Mouse (Mus musculus) cerebellum, adult (tissue): Measurements from ENCODE around the gene Klhdc2.

Experiments used
- ATAC-seq: cut with Nextera tagmentation; 2 replicates; pipeline ENCODE4 v1.9.2; 2017; ENCODE audit warnings: mild to moderate bottlenecking, moderate library complexity, mixed read lengths; ENCODE audit not compliant: insufficient number of reproducible peaks, low FRiP score, low TSS enrichment

Gene Klhdc2

GRCm38 (mm10) chr12:69296511-69297410 lies at the start of gene Klhdc2:
Klhdc2 (plus strand) TSS chr12:69296681.
- ATAC-seq, result peak; percentile 95

- no peak for ATAC-seq
These were observed 46.7 kb upstream of the Klhdc2 start for GRCm38 (mm10) chr12:69249766-69250165.

GRCm38 (mm10) chr12:69250756-69251155 lies 45.7 kb upstream of the Klhdc2 start:
- ATAC-seq, result no peak

- ATAC-seq, result no peak
These were observed 42.7 kb upstream of the Klhdc2 start for GRCm38 (mm10) chr12:69253806-69254205.

- no peak for ATAC-seq
These were observed 38.6 kb upstream of the Klhdc2 start for GRCm38 (mm10) chr12:69257836-69258235.

- ATAC-seq, result no peak
These were observed 34.2 kb upstream of the Klhdc2 start for GRCm38 (mm10) chr12:69262251-69262650.

GRCm38 (mm10) chr12:69265031-69265430 lies 31.4 kb upstream of the Klhdc2 start:
- no peak for ATAC-seq

- no peak for ATAC-seq
These were observed 28.4 kb upstream of the Klhdc2 start for GRCm38 (mm10) chr12:69267956-69268632.

GRCm38 (mm10) chr12:69268956-69269355 lies 27.5 kb upstream of the Klhdc2 start:
- no peak for ATAC-seq

GRCm38 (mm10) chr12:69279931-69280469 lies 16.5 kb upstream of the Klhdc2 start:
- no peak for ATAC-seq

GRCm38 (mm10) chr12:69280915-69281314 lies 15.6 kb upstream of the Klhdc2 start:
- no peak for ATAC-seq

GRCm38 (mm10) chr12:69283146-69283545 lies 13.3 kb upstream of the Klhdc2 start:
- ATAC-seq, result no peak

GRCm38 (mm10) chr12:69287535-69287934 lies 8.9 kb upstream of the Klhdc2 start:
- no peak for ATAC-seq

GRCm38 (mm10) chr12:69288699-69289098 lies 7.8 kb upstream of the Klhdc2 start:
- ATAC-seq, result no peak

GRCm38 (mm10) chr12:69292401-69292800 lies 4.1 kb upstream of the Klhdc2 start:
- ATAC-seq, result no peak

- ATAC-seq, result no peak
These were observed 2.7 kb upstream of the Klhdc2 start for GRCm38 (mm10) chr12:69293815-69294214.

- ATAC-seq, result no peak
These were observed 1.5 kb upstream of the Klhdc2 start for GRCm38 (mm10) chr12:69294936-69295335.

GRCm38 (mm10) chr12:69295651-69296050 lies 830 bp upstream of the Klhdc2 start:
- no peak for ATAC-seq

- ATAC-seq, result no peak
These were observed 1.1 kb downstream of the Klhdc2 start for GRCm38 (mm10) chr12:69297411-69298150.

GRCm38 (mm10) chr12:69298281-69298680 lies 1.8 kb downstream of the Klhdc2 start:
- ATAC-seq, result no peak

GRCm38 (mm10) chr12:69299231-69299630 lies 2.8 kb downstream of the Klhdc2 start:
- ATAC-seq, result no peak
